Mouse (Mus musculus) bone marrow, adult 2 months (tissue): ENCODE measurements around the gene Ppp1r14c.

Source experiments
- CTCF ChIP-seq: fragments of 200-500 bp; IDR thresholded peaks from 2 replicates; pipeline ENCODE4 v1.5.1; 2011; ENCODE audit warnings: low read length, control low read depth; ENCODE audit not compliant: control insufficient read depth, insufficient read depth
- POLR2A ChIP-seq: fragments of 200-500 bp; IDR thresholded peaks from 2 replicates; pipeline ENCODE4 v1.6.1; 2011; ENCODE audit warnings: low read depth, mild to moderate bottlenecking, control low read depth, low read length, borderline replicate concordance; ENCODE audit not compliant: control insufficient read depth

DNA sequence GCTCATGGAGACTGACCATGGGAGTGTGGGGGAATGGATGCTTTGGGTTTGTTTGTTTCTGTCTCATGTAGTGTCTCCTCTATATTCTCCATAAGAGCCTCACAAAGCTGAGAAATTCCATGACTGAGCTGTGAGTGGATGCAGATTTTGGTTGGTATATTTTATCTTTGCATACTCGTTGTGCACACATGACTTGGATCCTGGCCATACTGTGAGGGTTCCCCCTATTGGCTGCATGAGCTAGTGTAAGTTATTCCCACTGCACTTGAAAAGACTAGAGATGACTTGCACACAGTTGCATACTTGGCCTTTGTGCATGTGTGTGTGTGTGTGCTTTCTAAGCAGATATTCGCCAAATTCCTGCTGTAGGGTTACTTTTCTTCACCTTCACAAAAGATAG is 40.4 kb downstream of the Ppp1r14c start:
- no peak for TF ChIP-seq POLR2A
- no peak for TF ChIP-seq CTCF
